Mouse (Mus musculus) retina, postnatal 7 days (tissue): ENCODE data around the gene Brcc3.

Experiments used
- DNase-seq: peaks from one replicate; pipeline ENCODE4 v3.0.0-alpha.2; 2012; ENCODE audit warnings: low read depth, low spot score

The Brcc3 gene

GRCm38 (mm10) chrX:75415936-75416785 is at the start of gene Brcc3, which contains the start of the genes Cmc4 and Mtcp1:
Gene Brcc3 (plus strand): TSS chrX:75416628.
Gene Cmc4 (minus strand): TSS chrX:75416584.
Gene Mtcp1 (minus strand): TSS chrX:75416588.
- DNase-seq, result peak; percentile 72

GRCm38 (mm10) chrX:75370197-75370596 is 46.2 kb upstream of the Brcc3 start:
- no peak for DNase-seq

DNA sequence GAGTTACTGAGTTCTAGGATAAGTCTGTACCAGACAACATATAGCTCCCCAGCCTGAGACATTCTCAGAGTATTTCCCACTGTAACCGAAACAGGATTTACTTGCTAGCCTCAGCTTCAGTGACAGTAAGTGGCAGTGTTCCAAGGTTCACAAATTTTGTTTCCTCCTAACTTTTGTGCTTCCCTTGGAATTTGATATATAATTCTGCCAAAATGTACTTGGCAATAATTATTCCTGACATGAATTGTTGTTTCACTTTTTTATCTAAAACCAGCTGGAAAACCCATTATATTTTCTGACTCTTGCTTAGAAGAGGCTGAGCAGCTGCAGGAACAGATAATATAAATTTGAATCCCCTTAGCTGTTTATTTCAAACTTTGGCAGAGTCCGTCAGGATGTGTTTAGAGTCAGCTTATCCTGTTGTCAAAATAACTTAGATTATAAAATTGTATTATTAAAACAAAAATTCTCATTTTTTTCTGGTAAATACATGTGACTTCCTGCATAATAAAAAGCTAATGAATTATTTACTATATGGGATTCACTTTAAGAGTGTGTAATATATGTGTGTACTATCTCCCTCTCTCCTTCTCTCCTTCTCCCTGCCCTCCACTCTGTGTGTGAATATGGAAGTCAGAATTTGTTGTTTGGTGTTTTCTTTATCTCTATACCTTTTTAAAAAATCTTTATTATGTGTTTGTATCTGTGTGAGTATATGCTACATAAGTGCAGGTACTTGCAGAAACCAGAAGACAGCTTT is 43.6 kb upstream of the Brcc3 start:
- DNase-seq, result no peak

DNA sequence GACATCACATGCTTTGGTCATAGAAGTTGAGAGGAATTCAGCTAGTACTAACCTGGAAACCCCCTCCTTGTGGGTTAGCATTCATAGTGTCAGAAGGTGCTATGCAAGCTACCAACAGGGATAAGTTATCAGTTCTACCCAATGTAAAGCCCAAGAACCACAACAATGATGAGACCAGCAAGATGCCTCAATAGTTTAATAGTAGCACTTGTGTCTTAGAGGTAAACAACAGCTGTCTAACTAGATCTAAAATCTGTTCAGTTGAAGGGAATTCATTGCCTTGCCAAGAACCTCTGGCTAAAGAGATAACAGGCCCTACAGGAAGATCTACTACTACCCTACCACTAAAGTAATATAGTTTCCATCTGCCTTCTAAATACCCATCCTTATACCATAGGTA is 39.6 kb upstream of the Brcc3 start:
- no peak for DNase-seq

DNA sequence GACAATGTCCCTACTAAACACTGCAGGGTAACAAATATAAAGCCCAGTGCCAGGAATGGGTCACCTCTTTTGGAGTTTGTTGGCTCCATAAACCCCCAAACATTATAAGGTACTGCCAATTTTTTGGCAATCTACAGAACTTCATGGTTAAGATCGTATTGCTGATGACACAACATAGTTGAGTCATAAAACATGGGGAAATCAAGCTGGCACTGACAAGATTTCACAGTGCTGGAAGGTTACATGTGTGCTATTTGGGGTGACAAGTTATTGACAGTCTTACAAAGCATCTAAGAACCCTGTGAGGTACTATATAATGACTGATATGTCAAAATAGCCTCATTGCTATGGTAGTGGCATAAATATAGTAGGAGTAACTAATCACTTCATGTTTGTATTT is 35.3 kb upstream of the Brcc3 start:
- no peak for DNase-seq

GRCm38 (mm10) chrX:75381699-75382098 is 34.7 kb upstream of the Brcc3 start:
- no peak for DNase-seq

GRCm38 (mm10) chrX:75382195-75382771 is 34.1 kb upstream of the Brcc3 start, which contains the start of the genes Fundc2 and F8:
Gene Fundc2 (plus strand): TSS chrX:75382399.
Gene F8 (minus strand): TSS chrX:75382615.
- DNase-seq, result peak; percentile 72

- no peak for DNase-seq
Observed at GRCm38 (mm10) chrX:75399471-75399870, 17.0 kb upstream of the Brcc3 start.

- DNase-seq, result no peak
Observed at GRCm38 (mm10) chrX:75402668-75403067, 13.8 kb upstream of the Brcc3 start.

- DNase-seq, result no peak
Observed at GRCm38 (mm10) chrX:75403350-75403749, 13.1 kb upstream of the Brcc3 start.

DNA sequence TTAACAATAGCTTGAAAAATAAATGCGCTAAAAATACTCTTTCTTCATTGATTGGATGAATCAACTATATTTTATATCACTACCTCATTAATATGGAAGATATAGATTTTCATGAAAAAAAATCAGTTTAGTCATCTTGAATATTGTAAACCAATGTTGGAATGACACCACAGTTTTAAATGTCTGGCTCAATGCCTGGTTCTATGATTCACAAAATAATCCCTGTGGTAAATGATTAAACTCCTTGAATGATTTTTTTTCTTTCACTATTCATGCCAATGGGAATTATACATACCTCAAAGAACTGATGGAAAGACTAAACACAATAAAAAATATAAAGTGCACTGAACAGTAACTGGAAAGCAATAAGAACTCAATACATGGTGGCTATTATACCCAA is 6.7 kb upstream of the Brcc3 start:
- DNase-seq, result no peak

DNA sequence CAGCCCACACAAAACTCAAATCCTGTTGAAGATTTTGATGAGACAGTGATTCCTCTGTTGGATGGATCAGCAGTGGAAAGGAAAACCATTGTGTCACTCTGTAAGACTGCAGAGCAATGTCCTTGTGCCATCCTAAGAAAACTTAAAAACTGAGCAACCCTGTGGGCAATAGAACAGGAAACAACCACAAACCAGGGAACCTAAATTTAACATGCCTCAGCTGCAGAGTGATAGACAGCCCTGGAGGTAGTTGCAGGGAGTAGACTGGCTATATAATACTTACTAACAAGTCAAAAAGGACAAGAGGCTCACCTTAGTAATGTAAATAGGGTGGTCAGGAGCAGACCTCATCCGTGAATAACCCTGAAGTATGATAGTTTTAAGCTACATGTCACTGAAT is 38.2 kb downstream of the Brcc3 start:
- no peak for DNase-seq

DNA sequence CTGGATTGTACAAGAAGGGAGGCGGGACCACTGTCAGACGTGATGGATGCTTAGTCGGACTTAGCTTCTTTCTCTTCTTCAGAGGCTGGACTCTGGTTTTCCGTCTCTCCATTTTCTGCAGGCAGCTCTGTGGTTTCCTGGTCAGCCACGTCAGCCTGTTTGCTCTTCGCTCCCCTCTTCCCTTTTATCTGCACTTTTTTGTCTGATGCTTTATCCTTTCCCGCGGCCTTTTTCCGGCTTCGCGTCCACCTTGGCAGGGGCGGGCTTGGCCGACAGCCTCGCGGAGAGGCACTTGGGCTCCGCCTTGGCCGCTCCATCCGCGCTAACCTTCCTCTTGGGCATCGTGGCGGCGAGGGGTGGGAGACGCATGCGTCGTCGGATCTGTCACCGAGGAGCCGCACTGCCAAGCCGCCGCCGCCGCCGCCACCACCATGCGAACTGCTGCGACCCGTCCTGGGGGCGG is 58.8 kb downstream of the Brcc3 start:
- peak; percentile 14 for DNase-seq

GRCm38 (mm10) chrX:75489886-75490285 is 73.5 kb downstream of the Brcc3 start:
- no peak for DNase-seq
